Mouse (Mus musculus): ENCODE results near the gene Lingo2.

GRCm38 (mm10) chr4:35694360-35695136, 1257.0 kb downstream of the Lingo2 start:
- TF ChIP-seq E2F4 (IDR thresholded peaks at IDR 0.05; ENCODE audit: borderline replicate concordance, low read depth, low read length) (no peak), CTCF (IDR thresholded peaks at IDR 0.05 in 2 of 3, conservative IDR thresholded peaks at IDR 0.05 in 1 of 3; ENCODE audit: control insufficient read depth in 1 of 3, insufficient read depth in 1 of 3, low read depth in 2 of 3, low read length in 3 of 3, poor library complexity in 1 of 3, severe bottlenecking in 1 of 3) (no peak), ZNF384 (IDR thresholded peaks at IDR 0.05; ENCODE audit: low read depth, low read length) (no peak), MAFK (IDR thresholded peaks at IDR 0.05; ENCODE audit: borderline replicate concordance, low read depth, low read length) (no peak), POLR2A (IDR thresholded peaks at IDR 0.05; ENCODE audit: control insufficient read depth in 1 of 2, insufficient read depth in 1 of 2, low read depth in 1 of 2, low read length in 2 of 2, poor library complexity in 1 of 2) (no peak), POLR2AphosphoS2 (IDR thresholded peaks at IDR 0.05; ENCODE audit: low read length) (no peak), MEF2A (IDR thresholded peaks at IDR 0.05; ENCODE audit: extremely low read depth, insufficient replicate concordance, low read depth, low read length, poor library complexity, severe bottlenecking) (no peak), SIN3A (IDR thresholded peaks at IDR 0.05; ENCODE audit: low read length) (no peak), ELF1 (IDR thresholded peaks at IDR 0.05; ENCODE audit: low read depth, low read length) (no peak), ZMIZ1 (IDR thresholded peaks at IDR 0.05; ENCODE audit: low read depth, low read length) (no peak), TAL1 (IDR thresholded peaks at IDR 0.05; ENCODE audit: low read length) (no peak), USF1 (IDR thresholded peaks at IDR 0.05; ENCODE audit: low read depth, low read length) (no peak), POLR2AphosphoS5 (IDR thresholded peaks at IDR 0.05; ENCODE audit: borderline replicate concordance, low read depth, low read length) (no peak)

All from MEL (cell line).